Mouse (Mus musculus): ENCODE measurements at regions not wholly inside any gene's neighbourhood (a gene's known extent, or its start where the extent isn't known, plus 50 kb on each side); places are given as distances from the start of the nearest gene placed in this dataset.

- Histone ChIP-seq H3K9ac (replicated peaks; ENCODE audit: low read depth, low read length) (no peak overlapping the region), H3K27ac (ENCODE audit: low read depth, low read length) (no peak overlapping the region), H3K9me3 (ENCODE audit: control insufficient read depth, low read length) (no peaks in the 10 kb centered on the region), H3K4me3 (ENCODE audit: low read depth, low read length) (no peak overlapping the region), H3K36me3 (ENCODE audit: control insufficient read depth, insufficient read depth, low read length) (no peaks in the 10 kb centered on the region), H3K4me1 (ENCODE audit: control insufficient read depth, insufficient read depth, low read length) (peaks cover 4% of the 10 kb centered on the region; the same call in 1 of the 2 replicates), H3K27me3 (ENCODE audit: control insufficient read depth, insufficient read depth, low read length) (no peaks in the 10 kb centered on the region), H3K4me2 (ENCODE audit: low read depth, low read length) (no peak overlapping the region)
- WGBS, result 80% methylated on average over 8 of the region's 8 CpGs
- no peak for ATAC-seq (ENCODE audit: low read depth)
Measured at GRCm38 (mm10) chr10:91734691-91735090, 553.6 kb upstream of the Tmpo start.

GRCm38 (mm10) chr10:91732007-91732589 lies 551.0 kb upstream of the Tmpo start:
- no peak overlapping the region for H3K27ac ChIP-seq (ENCODE audit: low read depth, low read length)
- H3K27me3 ChIP-seq (ENCODE audit: control insufficient read depth, insufficient read depth, low read length), result no peaks in the 10 kb centered on the region
- no peak overlapping the region for H3K4me2 ChIP-seq (ENCODE audit: low read depth, low read length)
- WGBS, result 44% methylated on average over 9 of the region's 9 CpGs
- peaks cover 4% of the 10 kb centered on the region; the same call in 1 of the 2 replicates for H3K4me1 ChIP-seq (ENCODE audit: control insufficient read depth, insufficient read depth, low read length)
- no peak overlapping the region for H3K9ac ChIP-seq (replicated peaks; ENCODE audit: low read depth, low read length)
- H3K4me3 ChIP-seq (ENCODE audit: low read depth, low read length), result no peak overlapping the region
- no peaks in the 10 kb centered on the region for H3K9me3 ChIP-seq (ENCODE audit: control insufficient read depth, low read length)
- ATAC-seq (ENCODE audit: low read depth), result no peak
- no peaks in the 10 kb centered on the region for H3K36me3 ChIP-seq (ENCODE audit: control insufficient read depth, insufficient read depth, low read length)

DNA sequence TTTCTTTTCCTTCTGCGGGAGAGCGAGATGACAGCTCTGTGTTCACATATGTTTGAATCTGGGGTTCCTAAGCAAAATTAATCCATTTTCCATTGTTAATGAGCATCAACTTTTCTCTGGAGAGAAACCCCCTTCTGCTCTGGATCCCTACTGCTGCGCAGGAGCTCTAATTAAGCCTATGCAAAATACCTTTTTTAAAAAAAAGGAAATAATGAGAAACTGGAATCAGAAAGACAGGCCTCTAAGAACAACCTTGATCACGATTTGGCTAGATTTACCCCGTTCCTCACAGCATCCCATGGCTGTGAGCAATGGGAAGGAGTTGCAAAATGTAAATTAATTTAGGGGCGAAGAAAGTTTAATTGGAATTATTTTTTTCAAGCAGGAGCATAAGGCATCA lies 548.9 kb upstream of the Tmpo start:
- Histone ChIP-seq H3K4me1 (ENCODE audit: control insufficient read depth, insufficient read depth, low read length) (peaks cover 4% of the 10 kb centered on the region; the same call in 1 of the 2 replicates), H3K9me3 (ENCODE audit: control insufficient read depth, low read length) (no peaks in the 10 kb centered on the region), H3K4me2 (ENCODE audit: low read depth, low read length) (no peak overlapping the region), H3K4me3 (ENCODE audit: low read depth, low read length) (no peak overlapping the region), H3K9ac (replicated peaks; ENCODE audit: low read depth, low read length) (no peak overlapping the region), H3K27me3 (ENCODE audit: control insufficient read depth, insufficient read depth, low read length) (no peaks in the 10 kb centered on the region), H3K36me3 (ENCODE audit: control insufficient read depth, insufficient read depth, low read length) (no peaks in the 10 kb centered on the region), H3K27ac (ENCODE audit: low read depth, low read length) (no peak overlapping the region)
- ATAC-seq (ENCODE audit: low read depth), result no peak
- WGBS, result 64% methylated on average over 6 of the region's 6 CpGs

- 51% methylated on average over 9 of the region's 9 CpGs for WGBS
- H3K27me3 ChIP-seq (ENCODE audit: control insufficient read depth, insufficient read depth, low read length), result no peaks in the 10 kb centered on the region
- H3K9ac ChIP-seq (replicated peaks; ENCODE audit: low read depth, low read length), result no peak overlapping the region
- H3K4me1 ChIP-seq (ENCODE audit: control insufficient read depth, insufficient read depth, low read length), result 0 out of 2 replicates have a peak, but pooled peaks cover 4% of the 10 kb centered on the region
- no peak overlapping the region for H3K4me3 ChIP-seq (ENCODE audit: low read depth, low read length)
- peak; percentile 95 for ATAC-seq (ENCODE audit: low read depth)
- no peak overlapping the region for H3K27ac ChIP-seq (ENCODE audit: low read depth, low read length)
- no peaks in the 10 kb centered on the region for H3K9me3 ChIP-seq (ENCODE audit: control insufficient read depth, low read length)
- H3K4me2 ChIP-seq (ENCODE audit: low read depth, low read length), result no peak overlapping the region
- no peaks in the 10 kb centered on the region for H3K36me3 ChIP-seq (ENCODE audit: control insufficient read depth, insufficient read depth, low read length)
Measured at GRCm38 (mm10) chr10:91719561-91720371, 538.7 kb upstream of the Tmpo start.

GRCm38 (mm10) chr10:91716604-91717003 lies 535.5 kb upstream of the Tmpo start:
- Histone ChIP-seq H3K4me3 (ENCODE audit: low read depth, low read length) (no peak overlapping the region), H3K4me1 (ENCODE audit: control insufficient read depth, insufficient read depth, low read length) (0 out of 2 replicates have a peak, but pooled peaks cover 4% of the 10 kb centered on the region), H3K27ac (ENCODE audit: low read depth, low read length) (no peak overlapping the region; the same call in 1 of the 2 replicates), H3K36me3 (ENCODE audit: control insufficient read depth, insufficient read depth, low read length) (no peaks in the 10 kb centered on the region), H3K9me3 (ENCODE audit: control insufficient read depth, low read length) (no peaks in the 10 kb centered on the region), H3K9ac (replicated peaks; ENCODE audit: low read depth, low read length) (no peak overlapping the region), H3K4me2 (ENCODE audit: low read depth, low read length) (no peak overlapping the region), H3K27me3 (ENCODE audit: control insufficient read depth, insufficient read depth, low read length) (no peaks in the 10 kb centered on the region)
- 53% methylated on average over 7 of the region's 7 CpGs for WGBS
- ATAC-seq (ENCODE audit: low read depth), result no peak

DNA sequence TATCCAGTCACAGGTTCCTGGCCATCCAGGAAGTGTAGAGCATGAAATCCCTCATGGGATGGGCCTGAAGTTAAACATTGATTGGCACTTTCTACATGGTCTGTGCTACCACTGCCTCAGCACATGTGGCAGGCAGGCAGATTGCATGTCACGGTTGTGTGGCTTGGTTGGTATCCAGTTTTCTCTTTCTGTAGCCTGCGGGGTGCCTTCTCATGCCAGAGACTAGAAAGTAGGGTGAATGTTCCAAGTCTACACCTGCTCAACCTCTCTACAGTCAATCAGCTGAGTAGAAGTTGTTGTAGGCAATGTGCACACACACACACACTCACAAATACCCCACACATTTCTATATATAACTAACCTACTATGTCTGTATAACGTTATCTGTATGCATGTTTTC lies 533.5 kb upstream of the Tmpo start:
- H3K4me2 ChIP-seq (ENCODE audit: low read depth, low read length), result no peak overlapping the region
- no peak overlapping the region for H3K27ac ChIP-seq (ENCODE audit: low read depth, low read length)
- no peak overlapping the region for H3K9ac ChIP-seq (replicated peaks; ENCODE audit: low read depth, low read length)
- H3K9me3 ChIP-seq (ENCODE audit: control insufficient read depth, low read length), result no peaks in the 10 kb centered on the region
- no peaks in the 10 kb centered on the region for H3K36me3 ChIP-seq (ENCODE audit: control insufficient read depth, insufficient read depth, low read length)
- 0 out of 2 replicates have a peak, but pooled peaks cover 4% of the 10 kb centered on the region for H3K4me1 ChIP-seq (ENCODE audit: control insufficient read depth, insufficient read depth, low read length)
- no peak overlapping the region for H3K4me3 ChIP-seq (ENCODE audit: low read depth, low read length)
- no peak for ATAC-seq (ENCODE audit: low read depth)
- no peaks in the 10 kb centered on the region for H3K27me3 ChIP-seq (ENCODE audit: control insufficient read depth, insufficient read depth, low read length)
- WGBS, result 78% methylated on average over 3 of the region's 3 CpGs

GRCm38 (mm10) chr10:91713529-91713928 lies 532.4 kb upstream of the Tmpo start:
- Histone ChIP-seq H3K4me3 (ENCODE audit: low read depth, low read length) (no peak overlapping the region), H3K9ac (replicated peaks; ENCODE audit: low read depth, low read length) (no peak overlapping the region), H3K27me3 (ENCODE audit: control insufficient read depth, insufficient read depth, low read length) (no peaks in the 10 kb centered on the region), H3K4me2 (ENCODE audit: low read depth, low read length) (no peak overlapping the region), H3K9me3 (ENCODE audit: control insufficient read depth, low read length) (no peaks in the 10 kb centered on the region), H3K36me3 (ENCODE audit: control insufficient read depth, insufficient read depth, low read length) (no peaks in the 10 kb centered on the region), H3K4me1 (ENCODE audit: control insufficient read depth, insufficient read depth, low read length) (0 out of 2 replicates have a peak, but pooled peaks cover 4% of the 10 kb centered on the region), H3K27ac (ENCODE audit: low read depth, low read length) (no peak overlapping the region)
- ATAC-seq (ENCODE audit: low read depth), result no peak
- 40% methylated on average over 7 of the region's 7 CpGs for WGBS

- no peaks in the 10 kb centered on the region for H3K4me1 ChIP-seq (ENCODE audit: control insufficient read depth, insufficient read depth, low read length)
- no peak overlapping the region for H3K4me2 ChIP-seq (ENCODE audit: low read depth, low read length)
- H3K27ac ChIP-seq (ENCODE audit: low read depth, low read length), result no peak overlapping the region
- 56% methylated on average over 3 of the region's 3 CpGs for WGBS
- H3K4me3 ChIP-seq (ENCODE audit: low read depth, low read length), result no peak overlapping the region
- ATAC-seq (ENCODE audit: low read depth), result no peak
- H3K9me3 ChIP-seq (ENCODE audit: control insufficient read depth, low read length), result no peaks in the 10 kb centered on the region
- H3K36me3 ChIP-seq (ENCODE audit: control insufficient read depth, insufficient read depth, low read length), result no peaks in the 10 kb centered on the region
- no peaks in the 10 kb centered on the region for H3K27me3 ChIP-seq (ENCODE audit: control insufficient read depth, insufficient read depth, low read length)
- H3K9ac ChIP-seq (replicated peaks; ENCODE audit: low read depth, low read length), result no peak overlapping the region
Measured at GRCm38 (mm10) chr10:91706816-91707215, 525.7 kb upstream of the Tmpo start.

DNA sequence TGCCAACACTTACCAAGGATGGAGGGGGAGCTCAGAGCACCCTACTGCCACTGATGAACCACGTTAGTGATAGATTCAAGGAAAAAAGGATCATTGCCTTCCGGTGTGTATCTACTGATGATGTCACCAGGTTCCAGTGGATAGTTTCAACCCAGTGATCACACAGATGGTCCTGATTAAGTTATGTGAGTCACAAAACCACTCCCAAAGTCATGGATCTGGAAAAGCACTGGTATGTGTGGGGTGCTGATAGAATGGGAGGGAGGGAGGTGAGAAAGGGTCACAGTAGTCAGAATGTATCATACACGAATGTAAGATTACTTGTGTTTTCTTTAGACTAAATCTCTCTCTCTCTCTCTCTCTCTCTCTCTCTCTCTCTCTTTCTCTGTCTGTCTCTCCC lies 523.6 kb upstream of the Tmpo start:
- no peaks in the 10 kb centered on the region for H3K9me3 ChIP-seq (ENCODE audit: control insufficient read depth, low read length)
- 78% methylated on average over 3 of the region's 3 CpGs for WGBS
- H3K27me3 ChIP-seq (ENCODE audit: control insufficient read depth, insufficient read depth, low read length), result no peaks in the 10 kb centered on the region
- no peak overlapping the region for H3K9ac ChIP-seq (replicated peaks; ENCODE audit: low read depth, low read length)
- H3K4me2 ChIP-seq (ENCODE audit: low read depth, low read length), result no peak overlapping the region
- H3K36me3 ChIP-seq (ENCODE audit: control insufficient read depth, insufficient read depth, low read length), result no peaks in the 10 kb centered on the region
- no peak overlapping the region for H3K27ac ChIP-seq (ENCODE audit: low read depth, low read length)
- no peak overlapping the region for H3K4me3 ChIP-seq (ENCODE audit: low read depth, low read length)
- ATAC-seq (ENCODE audit: low read depth), result no peak
- H3K4me1 ChIP-seq (ENCODE audit: control insufficient read depth, insufficient read depth, low read length), result no peaks in the 10 kb centered on the region

All from neural tube, embryonic 14.5 days (tissue).